Mouse (Mus musculus): ENCODE results near the gene Frmd5. TPM values are rescaled to one million over a fixed set of nuclear protein-coding genes. Genes with fewer than 3 reads are reported as not detected.
"Not testable (repeated sequence)": the region's sequence is repeated elsewhere in the genome, so short reads cannot be mapped to it uniquely, and the experiment has no call there.

The Frmd5 gene
- polyA plus RNA-seq, 1 experiment from 2014 or later: 2.4 TPM

DNA sequence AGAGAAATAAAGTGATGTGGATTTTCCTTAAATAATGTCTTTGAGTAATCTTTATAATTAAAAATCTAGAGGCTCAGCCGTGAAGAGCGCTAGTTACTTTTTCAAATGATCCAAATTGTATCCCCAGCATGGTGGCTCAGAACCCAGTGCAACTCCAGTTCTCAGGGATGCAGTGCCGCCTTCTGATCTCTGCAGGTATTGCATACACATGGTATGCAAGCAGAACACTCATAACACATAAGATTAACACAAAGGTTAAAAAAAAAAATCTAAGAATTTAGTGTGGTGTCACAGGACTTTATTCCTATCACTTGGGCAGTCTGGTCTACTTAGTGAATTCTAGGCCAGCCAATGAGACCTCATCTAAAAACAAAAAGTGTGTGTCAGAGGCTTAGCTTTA is 262.1 kb downstream of the Frmd5 start:
- Histone ChIP-seq H3K4me2 (no peak overlapping the region), H3K9ac (no peak overlapping the region), H3K27ac (no peak overlapping the region), H3K4me1 (no peaks in the 10 kb centered on the region), H3K4me3 (replicated peaks) (no peak overlapping the region), H3K9me3 (replicated peaks) (no peaks in the 10 kb centered on the region), H3K36me3 (peaks cover 56% of the 10 kb centered on the region), H3K27me3 (no peaks in the 10 kb centered on the region)
- 94% methylated on average over 3 of the region's 3 CpGs for WGBS
- ATAC-seq (replicated peaks; ENCODE audit: low FRiP score): no peak

DNA sequence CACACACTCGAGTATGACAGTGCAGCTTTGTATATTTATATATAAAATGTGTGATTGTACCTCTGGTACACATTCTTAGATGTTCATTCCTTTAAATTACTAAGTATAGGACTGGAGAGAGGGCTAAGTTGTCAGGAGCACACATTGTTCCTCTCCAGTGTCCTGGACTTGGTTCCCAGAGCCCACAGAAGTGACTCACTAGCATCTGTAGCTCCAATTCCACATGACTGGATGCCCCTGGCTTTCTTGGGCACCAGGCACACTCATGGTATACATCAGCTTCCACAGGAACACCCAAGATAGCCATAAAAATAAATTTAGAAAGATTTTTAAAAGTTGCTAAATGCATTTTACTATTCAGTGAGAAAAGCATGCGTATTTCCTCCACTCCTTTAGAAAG is 281.8 kb downstream of the Frmd5 start:
- WGBS: 95% methylated on average over 2 of the region's 2 CpGs
- H3K27me3 ChIP-seq: no peaks in the 10 kb centered on the region

DNA sequence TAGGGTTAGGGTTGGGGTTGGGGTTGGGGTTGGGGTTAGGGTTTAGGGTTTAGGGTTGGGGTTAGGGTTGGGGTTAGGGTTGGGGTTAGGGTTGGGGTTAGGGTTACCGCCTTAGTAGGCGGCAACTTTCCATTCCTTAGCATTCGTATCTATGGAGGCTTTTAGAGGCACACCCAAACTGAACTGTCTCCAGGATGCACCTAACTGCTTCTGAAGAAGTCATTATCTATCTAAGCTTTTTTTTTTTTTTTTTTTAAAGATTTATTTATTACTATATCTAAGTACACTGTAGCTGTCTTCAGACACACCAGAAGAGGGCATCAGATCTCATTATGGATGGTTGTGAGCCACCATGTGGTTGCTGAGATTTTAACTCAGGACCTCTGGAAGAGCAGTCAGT is 284.1 kb downstream of the Frmd5 start:
- H3K9ac ChIP-seq; H3K27ac ChIP-seq; H3K4me1 ChIP-seq; H3K4me2 ChIP-seq; H3K9me3 ChIP-seq (replicated peaks); H3K4me3 ChIP-seq (replicated peaks); H3K27me3 ChIP-seq; ATAC-seq (replicated peaks; ENCODE audit: low FRiP score): not testable (repeated sequence)
- WGBS: 96% methylated on average over 3 of the region's 3 CpGs
- peaks cover 62% of the 10 kb centered on the region for H3K36me3 ChIP-seq

More for the DNA sequence above, 281.8 kb downstream of the Frmd5 start:
- H3K4me1 ChIP-seq: no peaks in the 10 kb centered on the region
- no peak overlapping the region for H3K4me3 ChIP-seq (replicated peaks)
- no peak overlapping the region for H3K4me2 ChIP-seq
- no peak overlapping the region for H3K27ac ChIP-seq
- H3K36me3 ChIP-seq: peaks cover 50% of the 10 kb centered on the region
- ATAC-seq (replicated peaks; ENCODE audit: low FRiP score): no peak
- H3K9me3 ChIP-seq (replicated peaks): no peaks in the 10 kb centered on the region
- no peak overlapping the region for H3K9ac ChIP-seq

DNA sequence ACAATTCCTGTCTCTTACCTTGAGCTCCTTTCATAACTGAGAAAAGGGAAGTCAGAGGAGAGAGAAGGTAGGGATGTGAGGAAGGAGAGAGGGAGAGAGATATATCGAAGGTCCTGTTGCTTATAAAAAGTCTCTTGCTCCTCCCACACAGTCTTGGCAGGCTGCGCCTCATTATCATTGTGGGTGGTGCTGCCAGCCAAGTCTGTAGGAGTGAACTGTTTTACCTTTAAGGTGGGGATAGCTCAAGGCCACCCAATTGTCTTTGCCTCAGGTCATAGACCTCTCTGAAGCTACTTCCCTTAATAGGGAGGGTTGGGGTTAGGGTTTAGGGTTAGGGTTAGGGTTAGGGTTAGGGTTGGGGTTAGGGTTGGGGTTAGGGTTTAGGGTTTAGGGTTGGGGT is 284.9 kb downstream of the Frmd5 start:
- Histone ChIP-seq H3K27me3 (no peaks in the 10 kb centered on the region), H3K4me2 (no peak overlapping the region), H3K4me3 (replicated peaks) (no peak overlapping the region), H3K9me3 (replicated peaks) (no peaks in the 10 kb centered on the region), H3K4me1 (no peaks in the 10 kb centered on the region), H3K36me3 (peaks cover 67% of the 10 kb centered on the region), H3K9ac (no peak overlapping the region), H3K27ac (no peak overlapping the region)
- 88% methylated on average over 2 of the region's 2 CpGs for WGBS
- no peak for ATAC-seq (replicated peaks; ENCODE audit: low FRiP score)

GRCm38 (mm10) chr2:121518711-121519110 is 288.2 kb downstream of the Frmd5 start:
- H3K36me3 ChIP-seq: peaks cover 64% of the 10 kb centered on the region
- H3K4me2 ChIP-seq; H3K27me3 ChIP-seq; H3K27ac ChIP-seq; H3K4me3 ChIP-seq (replicated peaks); H3K4me1 ChIP-seq; H3K9ac ChIP-seq; H3K9me3 ChIP-seq (replicated peaks); ATAC-seq (replicated peaks; ENCODE audit: low FRiP score): not testable (repeated sequence)
- WGBS: 88% methylated on average over 4 of the region's 4 CpGs

DNA sequence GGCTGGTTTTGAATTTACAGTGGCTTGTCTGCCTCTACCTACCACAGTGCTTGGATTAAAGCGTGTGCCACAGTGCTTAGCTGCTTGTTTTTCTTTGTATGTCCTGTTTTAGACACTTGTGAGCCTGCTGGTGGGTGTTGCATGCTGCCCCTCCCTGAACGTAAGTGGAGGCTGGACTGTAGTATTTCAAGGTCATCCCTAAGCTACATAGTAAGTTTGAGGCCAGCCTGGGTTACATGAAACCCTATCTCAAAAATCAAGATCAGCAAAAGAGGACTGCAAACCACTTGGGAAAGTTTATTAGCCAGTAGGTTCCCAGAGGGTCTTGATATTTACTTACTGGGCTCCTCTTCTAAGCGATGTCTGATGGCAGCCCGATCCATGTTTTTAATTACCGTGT is 288.8 kb downstream of the Frmd5 start:
- no peak overlapping the region for H3K4me3 ChIP-seq (replicated peaks)
- H3K9me3 ChIP-seq (replicated peaks): no peaks in the 10 kb centered on the region
- peaks cover 64% of the 10 kb centered on the region for H3K36me3 ChIP-seq
- H3K27me3 ChIP-seq: no peaks in the 10 kb centered on the region
- ATAC-seq (replicated peaks; ENCODE audit: low FRiP score): no peak
- H3K4me1 ChIP-seq: no peaks in the 10 kb centered on the region
- H3K27ac ChIP-seq: no peak overlapping the region
- H3K4me2 ChIP-seq: no peak overlapping the region
- H3K9ac ChIP-seq: no peak overlapping the region
- 95% methylated on average over 5 of the region's 5 CpGs for WGBS

DNA sequence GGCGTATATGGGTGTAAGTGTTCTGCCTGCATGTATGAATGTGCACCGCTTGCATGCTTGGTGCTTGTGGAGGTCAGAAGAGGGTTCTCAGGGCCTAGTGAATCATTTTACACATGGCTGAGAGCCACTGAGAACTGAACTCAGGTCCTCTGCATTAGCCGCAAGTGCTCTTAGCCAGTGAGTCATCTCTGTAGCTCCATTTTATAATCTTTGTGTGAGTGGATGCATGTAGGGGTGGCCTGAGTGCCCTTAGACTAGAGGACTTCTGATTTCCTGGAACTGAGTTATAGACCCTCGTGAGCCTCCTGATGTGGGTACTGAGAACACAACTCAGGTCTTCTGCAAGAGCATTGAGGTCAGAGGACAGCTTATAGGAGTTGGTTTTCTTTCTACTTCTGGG is 292.7 kb downstream of the Frmd5 start:
- Histone ChIP-seq H3K36me3 (peaks cover 68% of the 10 kb centered on the region), H3K27me3 (no peaks in the 10 kb centered on the region), H3K4me3 (replicated peaks) (no peak overlapping the region), H3K4me2 (no peak overlapping the region), H3K9ac (no peak overlapping the region), H3K27ac (no peak overlapping the region), H3K4me1 (peaks cover 6% of the 10 kb centered on the region), H3K9me3 (replicated peaks) (no peaks in the 10 kb centered on the region)
- ATAC-seq (replicated peaks; ENCODE audit: low FRiP score): no peak
- 94% methylated on average over 4 of the region's 4 CpGs for WGBS

GRCm38 (mm10) chr2:121512991-121513765 is 293.7 kb downstream of the Frmd5 start:
- not testable (repeated sequence) for ATAC-seq (replicated peaks; ENCODE audit: low FRiP score); H3K27me3 ChIP-seq; H3K9me3 ChIP-seq (replicated peaks); H3K4me3 ChIP-seq (replicated peaks); H3K9ac ChIP-seq; H3K27ac ChIP-seq; H3K4me2 ChIP-seq
- Histone ChIP-seq H3K4me1 (peaks cover 15% of the 10 kb centered on the region), H3K36me3 (peaks cover 58% of the 10 kb centered on the region)
- WGBS: 93% methylated on average over 5 of the region's 5 CpGs

DNA sequence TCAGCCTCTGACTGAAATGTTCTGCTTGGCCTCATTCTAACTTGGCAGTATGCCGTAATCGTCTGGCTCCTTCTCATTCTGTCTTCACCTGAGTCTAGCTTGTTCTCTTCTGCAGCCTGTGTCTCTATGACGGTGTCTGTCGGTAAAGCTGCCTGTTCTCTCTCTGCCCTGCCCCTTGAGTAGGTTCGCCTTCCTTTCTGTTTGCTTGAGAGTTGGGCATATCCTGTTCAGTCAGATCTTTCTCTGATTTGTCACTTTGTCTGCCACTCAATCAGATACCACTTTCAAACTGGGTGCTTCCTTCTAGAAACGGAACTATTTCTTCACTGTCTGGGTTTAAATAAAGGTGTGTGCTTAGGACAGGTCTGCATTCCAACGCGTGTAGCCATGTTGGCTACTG is 295.5 kb downstream of the Frmd5 start:
- Histone ChIP-seq H3K9ac (no peak overlapping the region), H3K4me1 (peaks cover 23% of the 10 kb centered on the region), H3K36me3 (peaks cover 43% of the 10 kb centered on the region), H3K4me3 (replicated peaks) (no peak overlapping the region), H3K27ac (no peak overlapping the region), H3K9me3 (replicated peaks) (no peaks in the 10 kb centered on the region), H3K27me3 (no peaks in the 10 kb centered on the region), H3K4me2 (no peak overlapping the region)
- ATAC-seq (replicated peaks; ENCODE audit: low FRiP score): no peak
- 95% methylated on average over 8 of the region's 8 CpGs for WGBS

DNA sequence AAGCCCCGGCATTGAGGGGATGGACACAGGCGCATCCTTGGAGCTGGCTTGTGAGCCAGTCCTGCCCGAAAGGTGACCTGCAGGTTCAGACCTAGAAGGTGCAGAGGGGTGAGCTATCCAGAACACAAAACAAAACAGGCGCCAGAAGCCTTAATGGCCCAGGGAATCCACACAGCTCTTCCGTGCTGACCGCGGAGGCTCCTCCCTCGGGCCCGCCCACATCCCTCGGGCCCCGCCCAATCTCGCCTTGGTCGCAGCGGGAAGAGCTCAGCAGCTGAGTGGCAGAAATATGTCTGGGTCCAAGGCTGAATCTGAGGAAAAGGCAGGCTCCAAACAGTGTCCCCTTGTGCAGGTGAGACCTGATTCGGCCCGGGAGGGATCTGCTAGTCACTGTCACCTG is 297.3 kb downstream of the Frmd5 start:
- peak; percentile 80 for ATAC-seq (replicated peaks; ENCODE audit: low FRiP score)
- 19% methylated on average over 16 of the region's 16 CpGs for WGBS
- H3K27me3 ChIP-seq: no peaks in the 10 kb centered on the region
- no peak overlapping the region for H3K27ac ChIP-seq
- peaks cover 30% of the 10 kb centered on the region for H3K36me3 ChIP-seq
- peaks cover 23% of the 10 kb centered on the region for H3K4me1 ChIP-seq
- H3K4me3 ChIP-seq (replicated peaks): peak overlapping the region; percentile 38
- H3K9ac ChIP-seq: no peak overlapping the region
- no peaks in the 10 kb centered on the region for H3K9me3 ChIP-seq (replicated peaks)
- H3K4me2 ChIP-seq: peak overlapping the region; percentile 58

- H3K4me1 ChIP-seq: peaks cover 23% of the 10 kb centered on the region
- H3K9me3 ChIP-seq (replicated peaks): no peaks in the 10 kb centered on the region
- peak overlapping the region; percentile 67 for H3K4me2 ChIP-seq
- H3K9ac ChIP-seq: peak overlapping the region; percentile 69; the same call in 1 of the 2 replicates
- peak overlapping the region; percentile 67 for H3K4me3 ChIP-seq (replicated peaks)
- no peak for ATAC-seq (replicated peaks; ENCODE audit: low FRiP score)
- peaks cover 27% of the 10 kb centered on the region for H3K36me3 ChIP-seq
- H3K27me3 ChIP-seq: no peaks in the 10 kb centered on the region
- 74% methylated on average over 2 of the region's 2 CpGs for WGBS
- no peak overlapping the region for H3K27ac ChIP-seq
Measured at GRCm38 (mm10) chr2:121507951-121508330, 298.9 kb downstream of the Frmd5 start.

GRCm38 (mm10) chr2:121507173-121507950 is 299.5 kb downstream of the Frmd5 start:
- 10% methylated on average over 12 of the region's 12 CpGs for WGBS
- Histone ChIP-seq H3K9me3 (replicated peaks) (no peaks in the 10 kb centered on the region), H3K4me2 (peak overlapping the region; percentile 67), H3K4me1 (peaks cover 23% of the 10 kb centered on the region), H3K4me3 (replicated peaks) (peak overlapping the region; percentile 67), H3K27ac (no peak overlapping the region), H3K36me3 (peaks cover 22% of the 10 kb centered on the region), H3K9ac (peak overlapping the region; percentile 69), H3K27me3 (no peaks in the 10 kb centered on the region)
- ATAC-seq (replicated peaks; ENCODE audit: low FRiP score): no peak

All from kidney, embryonic 15.5 days (tissue).